Mouse (Mus musculus): ENCODE results near the gene Kcnk10.

DNA sequence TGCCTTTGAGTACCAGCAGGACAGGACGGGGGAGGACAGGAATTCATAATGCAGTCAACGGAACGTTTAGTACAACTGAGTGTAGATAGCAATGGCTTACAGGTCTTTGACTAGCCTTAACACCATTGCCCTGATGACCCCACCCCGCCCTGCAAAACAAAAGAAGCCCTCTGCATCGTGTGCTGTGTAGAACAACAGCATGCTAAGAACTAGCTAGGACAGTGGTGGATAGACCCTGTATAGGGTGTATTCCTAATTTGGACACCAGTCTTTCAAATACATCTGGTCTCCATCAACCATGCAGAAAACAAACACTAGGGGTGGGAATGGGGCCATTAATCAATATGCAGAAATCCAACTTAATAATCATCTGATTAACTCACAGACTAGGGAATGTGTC, 147.4 kb downstream of the Kcnk10 start:
- TF ChIP-seq MAFK (IDR thresholded peaks at IDR 0.05; ENCODE audit: insufficient read depth, low read depth, low read length) (no peak), ZNF384 (IDR thresholded peaks at IDR 0.05; ENCODE audit: low read depth, low read length) (no peak)
